Mouse (Mus musculus) cerebellum, adult 2 months (tissue): Measurements from ENCODE around the gene Hoxb6. TPM values are rescaled to one million over a fixed set of nuclear protein-coding genes. Genes with fewer than 3 reads are reported as not detected.

Experiments used
- DNase-seq, 2 experiments: peaks; one replicate each; pipeline ENCODE4 v3.0.0; 2021
- H3K27ac ChIP-seq: fragments of 200-500 bp; 2 replicates; pipeline ENCODE4 v1.5.1; 2012; ENCODE audit warnings: low read length, control low read depth, inconsistent platforms; ENCODE audit not compliant: insufficient read depth
- H3K27me3 ChIP-seq: fragments of 200-500 bp; 2 replicates; pipeline ENCODE4 v1.6.1; 2012; ENCODE audit warnings: inconsistent platforms, mild to moderate bottlenecking, low read length, moderate library complexity; ENCODE audit not compliant: control insufficient read depth, insufficient read depth
- H3K4me1 ChIP-seq: fragments of 200-500 bp; 2 replicates; pipeline ENCODE4 v1.6.1; 2011; ENCODE audit warnings: low read length; ENCODE audit not compliant: control insufficient read depth, insufficient read depth
- H3K4me3 ChIP-seq: fragments of 200-500 bp; replicated peaks from 2 replicates; pipeline ENCODE3; 2011; ENCODE audit warnings: mild to moderate bottlenecking, low read depth, low read length, control low read depth; ENCODE audit not compliant: insufficient read depth
- CTCF ChIP-seq: fragments of 200-500 bp; IDR thresholded peaks from 2 replicates; pipeline ENCODE4 v1.5.1; 2011; ENCODE audit warnings: low read depth, mild to moderate bottlenecking, control low read depth, low read length, moderate library complexity, borderline replicate concordance; ENCODE audit not compliant: insufficient read depth
- POLR2A ChIP-seq: fragments of 200-500 bp; IDR thresholded peaks from 2 replicates; pipeline ENCODE4 v1.6.1; 2011; ENCODE audit warnings: low read length, control low read depth, borderline replicate concordance; ENCODE audit not compliant: insufficient read depth
- WGBS: fragments of 180-500 bp; shearing (Covaris S2); methylation state at CpG from one replicate; pipeline ENCODE4 v1.1.7; 2018; 5-methylcytosine and 5-hydroxymethylcytosine counted together
- polyA plus RNA-seq: library from polyadenylated mRNA; depleted of rRNA; stranded (reverse); fragments of >200 nt; gene quantifications from 2 replicates; pipeline ENCODE4 v1.2.3, GENCODE M21; 2012

Gene Hoxb6
- polyA plus RNA-seq, 1 experiment = 1.5 TPM

GRCm38 (mm10) chr11:96344061-96344877, 52.0 kb downstream of the Hoxb6 start:
- Histone ChIP-seq H3K4me1 (no peaks in the 10 kb centered on the region), H3K27me3 (peaks cover 12% of the 10 kb centered on the region; the same call in 1 of the 2 replicates), H3K4me3 (no peak overlapping the region), H3K27ac (no peak overlapping the region)
- 2% methylated on average over 40 of the region's 40 CpGs for WGBS
- no peak for DNase-seq
- TF ChIP-seq POLR2A = no peak
- TF ChIP-seq CTCF = no peak

- H3K27ac ChIP-seq = no peak overlapping the region
- no peak for DNase-seq
- TF ChIP-seq POLR2A (no peak), CTCF (no peak)
- no peak overlapping the region for H3K4me3 ChIP-seq
- H3K27me3 ChIP-seq = peaks cover 12% of the 10 kb centered on the region; the same call in 1 of the 2 replicates
- no peaks in the 10 kb centered on the region for H3K4me1 ChIP-seq
- WGBS = 5% methylated on average over 6 of the region's 6 CpGs
Observed at GRCm38 (mm10) chr11:96344878-96345159, 52.5 kb downstream of the Hoxb6 start.

GRCm38 (mm10) chr11:96345220-96345892, 53.1 kb downstream of the Hoxb6 start:
- TF ChIP-seq POLR2A (no peak), CTCF (no peak)
- H3K27ac ChIP-seq = no peak overlapping the region
- WGBS = 2% methylated on average over 38 of the region's 56 CpGs
- no peak for DNase-seq
- no peak overlapping the region for H3K4me3 ChIP-seq
- no peaks in the 10 kb centered on the region for H3K4me1 ChIP-seq
- H3K27me3 ChIP-seq = peaks cover 12% of the 10 kb centered on the region; the same call in 1 of the 2 replicates

- H3K27ac ChIP-seq = no peak overlapping the region
- no peak overlapping the region for H3K4me3 ChIP-seq
- H3K27me3 ChIP-seq = peaks cover 10% of the 10 kb centered on the region; the same call in 1 of the 2 replicates
- no peak for DNase-seq
- 3% methylated on average over 45 of the region's 45 CpGs for WGBS
- no peak for TF ChIP-seq POLR2A
- TF ChIP-seq CTCF = no peak
- H3K4me1 ChIP-seq = no peaks in the 10 kb centered on the region
Observed at GRCm38 (mm10) chr11:96345893-96346806, 53.9 kb downstream of the Hoxb6 start.

GRCm38 (mm10) chr11:96346916-96347520, 54.7 kb downstream of the Hoxb6 start:
- 10% methylated on average over 5 of the region's 5 CpGs for WGBS
- Histone ChIP-seq H3K4me1 (no peaks in the 10 kb centered on the region), H3K27me3 (peaks cover 9% of the 10 kb centered on the region; the same call in 1 of the 2 replicates), H3K4me3 (no peak overlapping the region), H3K27ac (no peak overlapping the region)
- TF ChIP-seq CTCF = no peak
- no peak for TF ChIP-seq POLR2A
- DNase-seq = no peak

- H3K27me3 ChIP-seq = peaks cover 13% of the 10 kb centered on the region; the same call in 1 of the 2 replicates
- no peak for DNase-seq
- TF ChIP-seq POLR2A (no peak), CTCF (no peak)
- WGBS = 11% methylated on average over 4 of the region's 4 CpGs
- no peak overlapping the region for H3K4me3 ChIP-seq
- H3K4me1 ChIP-seq = no peaks in the 10 kb centered on the region
- H3K27ac ChIP-seq = no peak overlapping the region
Observed at GRCm38 (mm10) chr11:96347717-96348116, 55.4 kb downstream of the Hoxb6 start.
